Mouse (Mus musculus) T-helper 17 cell (primary cell): ENCODE data around the gene Trim16.

Source experiments
- in situ Hi-C, 2 experiments: fragments of 300-600 bp; cut with MboI, MseI; formaldehyde crosslinking; loops; 1 replicate in 1 of 2; 2 replicates in 1 of 2; pipeline ENCODE4 v1.15.1; 2025; ENCODE audit warnings: high pct_unique_total_duplicates in 2 of 2

Gene Trim16

GRCm38 (mm10) chr11:62820059-62820541 lies at the start of gene Trim16:
Gene Trim16 (plus strand): TSS chr11:62820231.
- in situ Hi-C loops, result loop anchor here in 1 of 2 experiments (5.0 kb wide), 1 partner anchor 57 kb away; the partner anchor contains the start of gene Tvp23b

GRCm38 (mm10) chr11:62776510-62776909 lies 43.5 kb upstream of the Trim16 start:
- in situ Hi-C loops, result no loop called here

- in situ Hi-C loops, result no loop called here
Measured at GRCm38 (mm10) chr11:62788935-62789616, 31.0 kb upstream of the Trim16 start, which contains the start of gene Zfp286. Gene Zfp286 (minus strand): TSS chr11:62789462.

GRCm38 (mm10) chr11:62789617-62789936 lies 30.5 kb upstream of the Trim16 start:
- in situ Hi-C loops, result no loop called here

GRCm38 (mm10) chr11:62804119-62804518 lies 15.9 kb upstream of the Trim16 start:
- in situ Hi-C loops, result no loop called here

GRCm38 (mm10) chr11:62807965-62808364 lies 12.1 kb upstream of the Trim16 start:
- in situ Hi-C loops, result no loop called here

- in situ Hi-C loops, result no loop called here
Measured at GRCm38 (mm10) chr11:62809201-62809600, 10.8 kb upstream of the Trim16 start.

- in situ Hi-C loops, result loop anchor here in 1 of 2 experiments (10.0 kb wide), 1 partner anchor 727 kb away; no protein-coding TSS in a partner anchor
Measured at GRCm38 (mm10) chr11:62812268-62812667, 7.8 kb upstream of the Trim16 start.

- in situ Hi-C loops, result loop anchor here in 1 of 2 experiments (10.0 kb wide), 1 partner anchor 729 kb away; no protein-coding TSS in a partner anchor
Measured at GRCm38 (mm10) chr11:62813497-62813896, 6.5 kb upstream of the Trim16 start.

GRCm38 (mm10) chr11:62813970-62814624 lies 5.9 kb upstream of the Trim16 start:
- in situ Hi-C loops, result loop anchor here in 1 of 2 experiments (10.0 kb wide), 1 partner anchor 729 kb away; no protein-coding TSS in a partner anchor

GRCm38 (mm10) chr11:62814625-62815024 lies 5.4 kb upstream of the Trim16 start:
- in situ Hi-C loops, result loop anchor here in 1 of 2 experiments (10.0 kb wide), 1 partner anchor 730 kb away; no protein-coding TSS in a partner anchor

- in situ Hi-C loops, result loop anchor here in 1 of 2 experiments (10.0 kb wide), 1 partner anchor 731 kb away; no protein-coding TSS in a partner anchor
Measured at GRCm38 (mm10) chr11:62815438-62815837, 4.6 kb upstream of the Trim16 start.

GRCm38 (mm10) chr11:62816591-62816990 lies 3.4 kb upstream of the Trim16 start:
- in situ Hi-C loops, result loop anchor here in 1 of 2 experiments (10.0 kb wide), 1 partner anchor 732 kb away; no protein-coding TSS in a partner anchor

- in situ Hi-C loops, result loop anchor here in 1 of 2 experiments (10.0 kb wide), 1 partner anchor 734 kb away; no protein-coding TSS in a partner anchor
Measured at GRCm38 (mm10) chr11:62819059-62819686, 858 bp upstream of the Trim16 start.

- in situ Hi-C loops, result loop anchor here in 1 of 2 experiments (5.0 kb wide), 1 partner anchor 56 kb away; the partner anchor contains the start of gene Tvp23b
Measured at GRCm38 (mm10) chr11:62820661-62821437, 818 bp downstream of the Trim16 start.

GRCm38 (mm10) chr11:62821893-62822292 lies 1.9 kb downstream of the Trim16 start:
- in situ Hi-C loops, result loop anchor here in 1 of 2 experiments (5.0 kb wide), 1 partner anchor 55 kb away; the partner anchor contains the start of gene Tvp23b

GRCm38 (mm10) chr11:62824211-62824610 lies 4.2 kb downstream of the Trim16 start:
- in situ Hi-C loops, result loop anchor here in 1 of 2 experiments (5.0 kb wide), 1 partner anchor 53 kb away; the partner anchor contains the start of gene Tvp23b

- in situ Hi-C loops, result no loop called here
Measured at GRCm38 (mm10) chr11:62825222-62826105, 5.4 kb downstream of the Trim16 start.

- in situ Hi-C loops, result no loop called here
Measured at GRCm38 (mm10) chr11:62826106-62826733, 6.2 kb downstream of the Trim16 start.
